Mouse (Mus musculus): ENCODE results near the gene Skida1.

GRCm38 (mm10) chr2:18051831-18052170, 3.0 kb upstream of the Skida1 start:
- TF ChIP-seq CTCF (IDR thresholded peaks at IDR 0.05; ENCODE audit: low read depth, low read length) (no peak), GATA1 (IDR thresholded peaks at IDR 0.05; ENCODE audit: borderline replicate concordance, low read length) (no peak), POLR2AphosphoS5 (IDR thresholded peaks at IDR 0.05; ENCODE audit: insufficient replicate concordance, low read depth, low read length) (no peak), TAL1 (conservative IDR thresholded peaks at IDR 0.05; ENCODE audit: low read depth, low read length) (no peak), GATA2 (IDR thresholded peaks at IDR 0.05; ENCODE audit: borderline replicate concordance, low read depth, low read length) (no peak)

Data from G1E (cell line).